Mouse (Mus musculus): Measurements from ENCODE around the gene Rab37.

The Rab37 gene

DNA sequence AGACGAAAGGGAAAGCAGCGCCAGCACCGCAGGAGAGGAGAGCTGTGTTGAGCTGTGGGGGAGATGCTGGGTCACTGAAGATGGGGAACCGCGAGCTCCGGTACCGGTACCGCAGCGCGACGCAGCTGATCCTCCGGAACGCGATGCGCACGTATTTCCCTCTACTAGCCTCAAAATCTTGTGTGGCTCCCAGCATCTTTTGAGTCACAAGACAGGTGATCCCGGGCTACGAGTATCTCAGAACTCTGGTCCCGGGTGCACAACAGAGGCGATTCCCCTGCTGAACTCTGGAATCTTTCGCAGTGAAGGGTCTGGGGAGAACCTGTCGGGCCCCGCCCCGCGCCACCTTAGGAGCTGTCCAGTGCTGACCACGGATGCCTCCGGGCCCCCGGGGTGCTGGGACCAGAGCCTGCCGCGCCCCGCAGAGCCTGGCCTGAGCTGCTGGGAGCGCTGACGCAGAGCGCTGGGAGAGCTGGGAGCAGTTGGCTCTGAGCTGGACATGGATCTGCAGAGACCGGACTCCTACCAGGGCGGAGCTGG lies at the start of gene Rab37:
Gene Rab37 (plus strand): TSS at position 70 of the 540 bp plus-strand sequence.
- DNase-seq, result peak; percentile 49

DNA sequence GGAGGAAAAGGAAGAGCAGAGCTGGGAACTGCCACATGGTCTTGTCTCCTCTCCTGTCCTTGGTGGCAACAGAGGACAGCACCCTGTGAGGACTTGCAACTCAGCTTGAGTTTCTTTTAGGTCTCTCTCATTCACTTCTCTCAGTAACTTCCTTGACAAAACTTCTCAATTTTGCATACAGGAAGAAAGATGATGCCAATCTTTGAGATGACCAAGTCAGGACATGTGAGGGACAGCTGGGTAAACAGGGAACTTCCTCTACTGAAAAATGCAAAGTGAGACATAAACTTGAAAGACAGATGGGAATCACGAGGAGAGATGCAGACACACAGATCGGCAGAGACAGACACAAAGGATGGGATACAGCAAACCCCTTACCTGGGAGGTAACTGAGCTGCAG lies 43.0 kb upstream of the Rab37 start, which contains the start of gene Cd300ld3:
Gene Cd300ld3 (minus strand): TSS at position 151 of the 400 bp plus-strand sequence.
- no peak for DNase-seq

DNA sequence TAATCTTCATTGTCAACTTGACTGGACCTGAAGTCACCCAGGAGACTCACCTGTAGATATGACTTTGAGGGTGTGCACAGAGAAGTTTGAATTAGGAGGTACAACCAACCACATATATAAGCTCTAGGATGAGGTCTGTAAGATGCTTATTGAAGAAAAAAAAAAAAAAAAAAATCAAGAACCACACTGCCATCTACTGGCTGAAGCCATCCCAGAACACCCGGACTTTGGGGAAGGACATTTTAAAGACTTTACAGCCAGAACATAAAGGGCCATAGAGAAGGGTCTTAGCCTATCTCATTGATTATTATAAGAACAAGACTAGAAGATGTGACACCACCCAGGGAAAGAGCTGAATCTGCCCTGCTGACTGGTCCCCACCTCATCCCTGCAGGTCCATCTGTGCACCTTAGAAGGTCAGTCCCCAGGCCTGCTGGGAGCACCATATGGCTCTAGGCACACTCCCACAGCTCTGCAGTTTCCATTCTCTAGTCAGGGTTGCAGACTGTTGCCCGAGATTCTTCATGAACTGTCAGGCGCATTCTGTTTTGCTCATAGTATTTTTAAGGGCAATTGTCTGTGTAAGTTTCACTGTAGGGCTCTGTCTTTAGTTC lies 41.8 kb upstream of the Rab37 start:
- peak; percentile 50 for DNase-seq

- DNase-seq, result peak; percentile 61
These were observed 39.0 kb upstream of the Rab37 start for GRCm38 (mm10) chr11:115052206-115052605.

DNA sequence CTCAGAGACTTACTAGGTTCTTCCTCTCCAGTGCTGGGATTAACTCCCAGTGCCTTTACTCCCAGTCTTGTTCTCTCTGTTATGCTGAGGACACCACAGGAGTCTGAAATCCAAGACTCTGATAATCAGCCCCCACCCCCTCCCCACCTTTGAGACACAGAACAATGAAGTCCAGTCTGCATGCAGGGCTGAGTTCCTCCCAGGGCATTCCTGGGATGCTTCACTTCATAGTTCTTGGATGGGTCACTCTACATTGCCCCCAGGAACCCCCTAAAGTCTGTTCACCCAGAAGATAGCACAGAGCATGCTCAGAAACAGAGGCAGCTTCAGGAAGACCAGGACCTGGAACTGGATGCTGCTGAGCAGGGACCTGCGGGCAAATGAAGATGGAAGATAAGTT lies 38.2 kb upstream of the Rab37 start:
- DNase-seq, result no peak

DNA sequence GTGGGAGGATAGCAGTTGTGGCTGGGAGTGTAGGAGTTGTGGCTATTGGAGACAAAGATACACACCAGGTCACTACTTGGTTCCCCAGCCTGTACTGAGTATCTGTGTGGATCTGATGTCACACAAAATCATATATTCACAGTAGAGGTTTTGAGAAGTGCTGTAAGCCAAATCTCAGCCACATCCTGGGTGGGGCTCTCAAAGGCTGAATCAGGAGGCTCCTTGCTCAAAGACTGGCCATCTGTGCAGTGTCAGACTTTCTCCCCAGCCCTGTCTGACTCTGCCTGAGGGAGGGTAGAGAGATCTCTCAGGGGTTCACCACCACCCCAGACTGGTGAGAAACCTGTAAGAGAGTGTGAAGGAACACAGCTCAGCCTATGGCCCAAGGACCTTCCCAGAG lies 36.7 kb upstream of the Rab37 start:
- DNase-seq, result no peak

DNA sequence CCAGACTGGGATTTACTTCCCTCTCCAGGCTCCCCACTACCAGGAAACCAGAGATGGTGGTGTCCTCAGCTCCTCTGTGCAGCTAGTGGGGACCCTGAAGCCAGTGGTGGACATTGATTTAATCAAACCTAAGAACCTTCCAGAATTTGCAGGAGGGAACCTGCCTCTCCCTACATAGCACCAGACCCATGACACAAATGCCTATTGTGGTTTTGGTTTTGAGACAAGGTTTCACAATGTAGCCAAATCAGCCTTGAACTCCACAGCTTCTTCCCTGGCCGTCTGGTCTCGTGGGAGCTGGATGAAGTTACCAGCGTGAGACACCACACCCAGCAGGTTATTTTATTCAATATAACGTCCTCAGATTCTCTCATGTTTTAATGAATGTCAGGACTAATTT lies 32.5 kb upstream of the Rab37 start:
- DNase-seq, result no peak

DNA sequence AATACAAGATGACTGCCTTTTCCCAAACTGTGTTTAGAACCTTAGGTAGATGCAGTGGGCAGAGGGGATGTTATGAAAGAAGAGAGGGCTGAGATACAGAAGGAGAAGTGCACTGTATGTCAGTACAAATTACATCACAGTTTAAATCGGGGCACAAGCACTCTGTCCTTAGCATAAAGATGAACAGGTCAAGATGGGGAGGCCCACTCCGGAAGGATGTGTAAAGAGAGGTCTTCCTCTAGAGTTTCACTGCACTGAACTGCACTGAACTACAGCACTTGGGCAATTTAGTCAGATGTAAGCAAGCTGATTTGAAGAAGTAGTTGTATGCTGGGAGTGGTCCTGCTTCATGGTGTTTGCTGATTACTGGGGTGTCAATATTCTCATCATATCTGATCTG lies 31.4 kb upstream of the Rab37 start:
- DNase-seq, result no peak

DNA sequence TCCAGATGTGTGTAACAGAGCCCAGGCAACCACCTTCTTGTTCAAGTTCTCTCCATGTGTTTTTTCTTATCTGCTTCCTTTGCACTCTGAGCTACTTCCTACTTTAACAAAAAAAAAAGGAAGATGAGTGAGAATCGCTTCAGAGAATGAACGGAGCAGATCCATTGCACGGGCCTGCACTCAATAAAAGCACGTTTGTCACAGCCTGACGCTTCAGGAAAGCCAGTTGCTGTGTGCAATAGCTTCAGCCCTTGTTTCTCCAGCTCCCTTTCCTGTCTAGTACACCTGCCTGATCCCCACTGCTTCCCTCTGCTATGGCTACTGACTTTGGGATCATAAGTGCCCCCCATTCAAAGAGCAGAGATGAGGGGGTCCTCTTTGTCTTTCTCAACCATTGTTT lies 29.2 kb upstream of the Rab37 start, which contains the start of gene Cd300e:
Gene Cd300e (minus strand): TSS at position 101 of the 400 bp plus-strand sequence.
- no peak for DNase-seq

DNA sequence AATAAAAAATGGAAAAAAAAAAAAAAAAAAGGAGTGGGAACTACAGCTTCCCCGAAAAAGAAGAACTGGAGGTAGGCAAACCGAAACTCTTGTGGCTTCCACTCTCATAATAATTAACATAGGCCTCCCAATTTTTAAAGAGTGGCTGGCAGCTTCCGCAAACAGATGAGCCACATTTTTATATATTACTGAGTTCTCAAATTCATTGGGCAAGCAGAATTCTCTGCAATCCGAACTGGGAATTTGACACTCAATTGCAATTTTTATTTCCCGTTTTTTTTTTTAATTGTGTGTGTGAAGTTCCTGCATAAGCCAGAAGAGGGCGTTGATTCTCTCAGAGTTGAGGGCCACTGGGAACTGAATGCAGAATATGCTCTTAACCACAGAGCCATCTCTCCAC lies 24.5 kb upstream of the Rab37 start:
- DNase-seq, result no peak

GRCm38 (mm10) chr11:115071015-115071551 lies 20.1 kb upstream of the Rab37 start:
- DNase-seq, result peak; percentile 89

GRCm38 (mm10) chr11:115071631-115072294 lies 19.5 kb upstream of the Rab37 start:
- DNase-seq, result peak; percentile 91

DNA sequence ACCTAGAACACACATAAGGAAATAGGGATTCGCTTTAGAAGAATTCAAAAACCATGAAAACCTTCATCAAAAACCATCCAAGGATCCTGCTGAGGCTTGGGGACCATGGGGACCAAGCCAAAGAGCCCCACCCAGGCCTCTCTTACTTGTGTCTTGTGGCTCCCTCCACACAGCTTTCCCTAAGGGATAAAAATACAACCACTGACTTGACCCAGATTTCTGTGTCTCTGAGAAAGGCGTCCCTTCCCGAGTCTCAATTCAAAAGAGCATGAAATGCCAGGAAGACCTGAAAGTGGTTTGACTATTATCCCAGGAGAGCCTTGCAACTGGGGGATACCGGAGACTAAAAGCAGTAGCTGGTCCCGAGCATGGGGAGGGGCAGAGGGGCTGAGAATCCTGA lies 18.2 kb upstream of the Rab37 start:
- no peak for DNase-seq

GRCm38 (mm10) chr11:115075407-115075806 lies 15.8 kb upstream of the Rab37 start:
- no peak for DNase-seq

- DNase-seq, result no peak
These were observed 15.4 kb upstream of the Rab37 start for GRCm38 (mm10) chr11:115075859-115076258.

DNA sequence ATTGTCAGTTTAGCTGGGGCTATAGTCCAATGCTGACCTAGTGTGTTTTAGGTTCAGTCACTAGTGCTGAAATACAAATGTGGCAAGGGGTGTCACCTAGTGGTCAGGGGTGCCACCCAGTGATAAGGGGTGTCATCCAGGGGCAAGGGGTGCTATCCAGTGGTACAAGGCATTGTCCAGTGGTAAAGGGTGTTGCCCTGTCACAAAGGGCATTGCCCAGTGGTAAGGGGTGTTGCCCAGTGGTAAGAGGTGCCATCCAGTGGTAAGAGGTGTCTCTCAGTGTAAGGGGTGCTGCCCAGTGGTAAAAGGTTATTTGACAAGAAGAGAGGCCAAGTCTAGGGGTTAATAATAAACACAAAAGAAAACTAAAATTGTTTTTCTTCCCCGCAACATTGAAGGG lies 13.8 kb upstream of the Rab37 start:
- no peak for DNase-seq

- DNase-seq, result no peak
These were observed 12.6 kb upstream of the Rab37 start for GRCm38 (mm10) chr11:115078680-115079079.

- peak; percentile 86 for DNase-seq
These were observed 10.3 kb upstream of the Rab37 start for GRCm38 (mm10) chr11:115080886-115081285.

- no peak for DNase-seq
These were observed 9.9 kb upstream of the Rab37 start for GRCm38 (mm10) chr11:115081373-115081772.

GRCm38 (mm10) chr11:115082196-115082595 lies 9.0 kb upstream of the Rab37 start:
- no peak for DNase-seq

GRCm38 (mm10) chr11:115083376-115084139 lies 7.7 kb upstream of the Rab37 start:
- peak; percentile 88 for DNase-seq

- peak; percentile 70 for DNase-seq
These were observed 6.6 kb upstream of the Rab37 start for GRCm38 (mm10) chr11:115084595-115084994.

DNA sequence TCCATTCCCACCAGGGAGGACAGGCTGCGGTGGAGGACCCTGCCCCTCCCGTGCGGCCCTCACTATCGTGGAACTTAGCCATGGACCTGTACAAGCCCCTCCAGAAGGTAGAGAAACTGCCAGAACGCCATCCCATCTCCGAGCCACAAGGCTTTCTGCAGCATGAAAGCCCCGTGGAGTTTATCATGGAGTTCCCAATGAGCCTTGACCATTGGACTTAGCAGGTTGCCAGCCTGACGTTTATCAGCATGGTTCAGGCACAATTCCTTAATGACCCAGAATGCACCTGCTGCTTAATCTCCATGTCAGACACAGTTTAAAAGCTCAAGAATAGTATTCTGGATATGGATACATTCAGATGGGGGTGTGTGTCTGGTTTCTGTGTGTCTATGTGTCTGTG lies 6.2 kb upstream of the Rab37 start:
- no peak for DNase-seq

Data from retina, postnatal 1 day (tissue).